Mouse (Mus musculus) adrenal gland, adult 8-10 months (tissue): ENCODE data around the gene Bmp7. TPM values are rescaled to one million over a fixed set of nuclear protein-coding genes. Genes with fewer than 3 reads are reported as not detected.
A peak's percentile ranks its signal among the peaks of the same experiment; 100 is the strongest.

ENCODE experiments used
- DNase-seq: peaks from one replicate; pipeline ENCODE4 v3.0.0; 2022
- total RNA-seq, 4 experiments: library from RNA; stranded (reverse); gene quantifications; 2 replicates each; pipeline ENCODE4 v1.2.4; 2022

The Bmp7 gene
- total RNA-seq, 4 experiments from 2014 or later: 39.9 to 107 (median 72.1) TPM

- DNase-seq: no peak
Observed at GRCm38 (mm10) chr2:172906146-172906545, 34.0 kb downstream of the Bmp7 start.

GRCm38 (mm10) chr2:172905057-172905456 lies 35.1 kb downstream of the Bmp7 start:
- DNase-seq: no peak

GRCm38 (mm10) chr2:172904614-172905013 lies 35.5 kb downstream of the Bmp7 start:
- peak; percentile 58 for DNase-seq

GRCm38 (mm10) chr2:172903523-172903922 lies 36.6 kb downstream of the Bmp7 start:
- DNase-seq: no peak

DNA sequence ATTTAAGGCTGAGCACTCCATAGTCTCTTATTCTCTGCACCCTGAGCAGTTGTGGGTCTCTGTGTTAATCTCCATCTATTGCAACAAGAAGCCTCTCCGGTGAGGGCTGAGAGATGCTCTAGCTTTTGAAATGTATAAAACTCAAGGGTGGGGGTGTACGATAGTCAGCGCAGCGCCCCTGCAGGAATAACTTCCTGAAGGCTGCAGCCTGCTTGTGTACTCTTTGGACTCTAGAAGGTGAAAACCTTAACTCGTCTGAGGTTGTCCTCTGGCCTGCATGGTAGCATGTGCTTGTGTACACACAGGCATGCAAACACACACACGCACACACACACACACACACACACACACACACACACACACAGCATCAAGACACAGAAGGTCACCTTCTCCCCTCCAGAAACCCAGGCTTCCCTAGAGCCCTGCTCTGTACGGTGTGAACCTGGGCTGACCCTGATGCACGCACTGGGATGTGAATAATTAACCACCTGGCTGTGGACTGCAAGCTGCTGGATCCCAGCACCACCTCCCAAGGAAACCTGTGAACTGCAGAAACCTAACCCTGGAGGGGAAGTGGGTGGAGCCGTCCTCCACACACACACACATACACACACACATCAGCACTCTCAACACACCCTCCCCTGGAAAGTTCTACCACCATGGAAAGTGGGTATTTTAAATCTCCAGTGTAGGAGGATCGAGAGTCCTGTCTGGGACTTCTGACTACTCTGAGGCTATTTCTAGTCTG lies 39.0 kb downstream of the Bmp7 start:
- no peak for DNase-seq

DNA sequence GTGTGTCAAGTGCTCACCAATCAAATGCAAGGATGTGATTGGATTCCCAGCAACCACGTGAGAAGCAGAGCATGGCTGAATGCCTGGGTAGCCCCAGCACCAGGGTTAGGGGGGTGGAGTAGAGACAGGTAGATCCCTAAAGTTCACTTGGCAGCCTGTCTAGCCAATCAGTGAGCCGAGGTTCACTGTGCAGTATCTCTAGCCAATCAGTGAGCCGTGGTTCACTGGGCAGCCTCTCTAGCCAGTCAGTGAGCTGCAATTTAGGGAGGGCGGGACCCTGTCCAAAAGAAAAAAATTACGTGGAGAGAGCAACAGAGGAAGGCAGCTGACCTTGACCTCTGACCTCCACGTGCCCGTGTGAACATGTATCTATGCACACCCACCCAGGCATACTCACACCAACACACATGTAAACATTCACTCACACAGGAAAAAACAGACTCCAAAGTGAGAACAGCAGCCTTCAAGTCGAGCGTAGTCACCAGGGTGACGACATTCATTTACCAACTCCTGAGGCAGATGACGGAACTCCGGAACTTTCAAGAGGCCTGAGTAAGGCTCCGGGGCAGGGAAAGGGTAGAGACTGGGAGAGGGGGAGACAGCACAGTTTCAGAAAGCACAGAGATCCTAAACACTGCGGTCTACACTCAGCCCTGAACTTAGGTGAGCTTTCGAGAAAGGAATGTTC lies 50.2 kb downstream of the Bmp7 start:
- no peak for DNase-seq

DNA sequence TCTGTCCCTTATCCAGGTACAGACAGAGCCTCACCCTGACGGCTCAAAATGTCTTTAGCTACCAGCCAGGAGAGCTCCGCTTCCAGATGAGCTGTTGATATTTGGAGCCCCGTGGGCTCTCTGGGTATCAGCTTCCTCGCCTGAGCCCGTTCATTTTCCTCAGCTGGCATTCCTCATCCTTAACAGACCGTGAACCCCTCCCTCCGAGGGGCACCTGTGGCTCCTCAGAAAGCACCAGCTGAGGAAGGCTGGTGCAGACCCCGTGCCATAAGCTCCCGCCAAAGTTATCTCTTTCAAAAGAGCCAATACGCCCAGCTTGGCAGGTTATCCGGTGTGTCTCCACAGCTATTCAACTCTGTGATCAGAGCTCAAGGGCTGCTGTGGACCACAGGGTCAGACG lies 50.9 kb downstream of the Bmp7 start:
- DNase-seq: no peak

- DNase-seq: no peak
Observed at GRCm38 (mm10) chr2:172888147-172888546, 52.0 kb downstream of the Bmp7 start.

DNA sequence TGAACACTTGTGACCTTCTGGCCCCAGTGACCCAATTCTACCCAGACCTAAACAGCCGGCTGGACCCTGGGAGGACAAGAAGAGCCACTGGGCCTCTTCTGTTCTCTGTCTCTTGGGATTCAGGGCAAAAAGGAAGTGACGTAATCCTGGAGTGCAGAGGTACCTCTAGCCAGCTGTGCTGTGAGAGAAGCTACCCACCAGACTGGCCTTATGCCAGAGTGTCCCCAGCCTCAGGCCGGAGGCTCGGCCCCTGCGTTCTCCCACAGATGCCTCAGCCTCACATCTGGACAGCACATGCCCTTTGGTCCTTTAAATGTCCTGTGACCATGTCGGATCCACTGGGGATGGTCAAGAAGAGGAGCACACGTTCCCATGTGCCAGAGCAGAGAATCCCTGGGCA lies 54.3 kb downstream of the Bmp7 start:
- no peak for DNase-seq

DNA sequence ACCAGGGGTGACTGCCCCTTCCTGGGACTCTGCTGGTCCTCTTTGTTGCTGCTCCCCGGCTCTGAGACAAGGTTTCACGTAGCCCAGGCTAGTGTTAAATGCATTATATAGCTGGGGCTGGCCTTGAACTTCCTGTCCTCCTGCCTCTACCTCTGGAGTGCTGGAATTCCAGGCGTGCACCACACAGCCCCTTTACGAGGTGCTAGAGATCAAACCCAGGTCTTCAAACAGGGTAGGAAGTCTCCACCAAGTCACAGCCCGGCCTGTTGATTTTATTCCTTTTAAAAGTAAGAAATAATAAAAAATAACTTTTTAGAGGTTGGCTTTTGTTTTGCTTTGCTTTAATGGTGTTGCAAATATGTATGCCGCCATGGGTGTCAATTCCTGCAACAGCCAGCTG lies 55.5 kb downstream of the Bmp7 start:
- no peak for DNase-seq

- DNase-seq: peak; percentile 48
Observed at GRCm38 (mm10) chr2:172875201-172875600, 64.9 kb downstream of the Bmp7 start.

- no peak for DNase-seq
Observed at GRCm38 (mm10) chr2:172866356-172866755, 73.8 kb downstream of the Bmp7 start.

- DNase-seq: no peak
Observed at GRCm38 (mm10) chr2:172865165-172865564, 75.0 kb downstream of the Bmp7 start.

DNA sequence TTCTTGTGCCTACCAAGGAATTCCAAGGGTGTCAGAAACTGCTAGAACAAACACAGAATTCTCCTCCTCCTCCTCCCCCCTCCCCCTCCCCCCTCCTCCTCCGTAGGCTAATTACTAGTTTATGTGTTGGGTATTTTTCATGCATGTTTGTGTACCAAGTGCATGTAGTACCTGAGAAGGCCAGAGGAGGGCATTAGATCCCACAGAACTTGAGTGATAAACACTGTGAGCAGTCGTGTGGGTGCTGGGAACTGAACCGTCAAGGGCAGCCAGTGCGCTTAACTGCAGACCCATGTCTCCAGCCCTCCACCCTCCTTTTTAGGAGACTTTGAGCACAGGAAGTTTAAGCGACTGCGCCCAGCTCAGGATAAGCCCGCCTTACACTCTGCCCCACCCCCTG lies 75.6 kb downstream of the Bmp7 start:
- DNase-seq: no peak

DNA sequence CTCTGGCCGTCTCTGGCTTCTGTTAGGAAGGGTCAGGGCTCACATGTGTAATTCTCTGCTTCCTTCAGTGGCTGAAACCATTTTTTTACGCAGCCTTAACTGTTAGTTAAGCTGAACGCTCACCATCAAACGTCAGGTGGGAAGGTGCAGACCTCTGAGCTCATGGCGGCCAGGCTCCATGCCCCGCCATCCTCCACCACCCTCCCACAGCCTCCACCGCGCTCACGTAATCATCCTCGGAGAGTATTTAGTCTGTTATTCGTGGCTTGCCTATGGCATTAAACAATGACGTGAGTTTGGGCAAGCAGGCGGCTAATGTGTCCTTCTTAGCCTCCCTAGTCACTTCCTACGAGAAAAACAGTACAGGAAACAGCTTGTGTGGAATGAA lies 76.7 kb downstream of the Bmp7 start:
- no peak for DNase-seq

DNA sequence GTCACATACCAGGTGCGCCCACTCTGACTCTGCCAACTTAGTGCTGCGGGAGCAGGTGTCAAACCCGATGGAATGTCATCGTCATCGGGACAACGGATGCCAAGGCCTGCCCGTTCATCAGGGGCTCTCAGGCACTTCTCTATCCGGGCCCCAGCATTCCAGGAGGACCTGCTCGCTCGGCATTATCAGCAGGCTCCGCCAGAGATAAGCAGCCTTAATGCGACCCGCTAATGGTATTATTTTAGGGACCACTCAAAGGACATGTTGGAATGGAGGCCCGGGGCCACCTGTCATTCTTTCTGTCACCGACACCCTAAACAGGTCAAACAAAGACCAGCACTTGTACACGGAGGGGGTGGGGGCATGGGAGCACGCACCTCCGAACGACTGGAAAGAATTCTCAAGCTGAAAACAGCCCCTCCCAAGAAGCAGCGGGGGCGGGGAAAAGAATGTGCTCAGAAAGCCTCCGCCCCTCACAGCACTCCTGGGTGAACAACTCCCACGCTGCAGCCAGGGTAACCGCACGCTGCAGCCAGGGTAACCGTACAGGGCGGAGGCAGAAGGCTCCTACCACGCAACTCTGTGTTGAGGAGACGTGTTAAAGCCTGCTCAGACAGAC lies 77.2 kb downstream of the Bmp7 start:
- DNase-seq: no peak

DNA sequence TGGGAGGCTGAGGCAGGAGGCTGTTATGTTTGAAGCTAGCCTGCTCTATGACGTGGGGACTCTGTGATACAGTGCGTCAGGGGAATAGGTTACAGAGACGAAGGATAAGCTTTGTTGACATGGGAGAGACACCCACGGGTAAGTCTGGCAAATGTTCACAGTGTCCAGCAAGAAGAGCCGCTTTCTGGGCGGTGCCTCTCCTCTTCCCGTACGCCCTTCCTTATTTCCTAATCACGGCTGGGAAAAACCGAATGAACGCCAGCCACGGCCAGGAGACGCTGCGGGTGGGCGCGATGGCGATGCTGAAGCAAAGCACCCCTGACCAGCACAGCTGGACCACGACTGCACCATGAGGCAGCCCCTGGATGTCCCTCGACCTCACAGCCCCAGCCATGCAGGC lies 77.7 kb downstream of the Bmp7 start:
- no peak for DNase-seq

DNA sequence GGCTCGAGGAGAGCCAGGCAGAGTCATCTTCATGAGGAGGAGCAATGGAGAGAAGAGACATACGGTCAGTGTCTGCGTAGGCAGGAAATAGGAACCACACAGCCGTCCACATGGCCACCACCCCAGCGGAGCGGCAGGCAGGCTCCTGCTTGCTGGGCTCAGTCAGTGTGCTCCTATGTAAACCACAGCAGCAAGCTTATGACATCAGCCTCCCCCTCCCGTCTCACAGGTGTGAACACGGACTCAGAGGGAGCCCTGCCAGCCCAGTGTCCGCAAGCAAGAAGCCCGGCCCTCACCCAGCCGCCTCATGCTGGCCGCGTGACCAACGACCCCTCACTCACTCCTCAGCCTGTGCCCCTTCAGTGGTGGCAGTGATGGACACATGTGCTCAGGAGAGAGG lies 78.5 kb downstream of the Bmp7 start:
- no peak for DNase-seq

GRCm38 (mm10) chr2:172860593-172860992 lies 79.5 kb downstream of the Bmp7 start:
- no peak for DNase-seq

GRCm38 (mm10) chr2:172860104-172860503 lies 80.0 kb downstream of the Bmp7 start:
- peak; percentile 83 for DNase-seq

DNA sequence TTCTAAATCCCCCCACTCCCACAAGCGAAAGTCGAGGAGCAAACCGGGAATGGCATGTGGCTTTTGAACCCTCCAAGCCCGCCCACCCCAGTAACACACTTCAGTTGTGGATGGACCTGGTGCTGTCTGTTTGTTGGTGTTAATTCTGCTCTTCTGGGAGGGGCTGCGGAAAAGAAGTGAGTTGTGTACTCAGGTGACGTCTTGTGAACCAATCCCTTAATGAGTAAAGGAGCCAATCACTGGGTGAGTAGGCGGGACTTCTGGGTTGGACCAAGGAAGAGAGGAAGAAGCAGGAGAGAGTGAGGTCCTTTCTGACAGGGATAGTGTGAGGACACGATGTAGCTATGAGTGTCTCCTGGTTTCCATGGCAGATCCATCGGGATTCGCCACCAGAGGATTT lies 83.1 kb downstream of the Bmp7 start:
- DNase-seq: no peak

- no peak for DNase-seq
Observed at GRCm38 (mm10) chr2:172856549-172856948, 83.6 kb downstream of the Bmp7 start.

DNA sequence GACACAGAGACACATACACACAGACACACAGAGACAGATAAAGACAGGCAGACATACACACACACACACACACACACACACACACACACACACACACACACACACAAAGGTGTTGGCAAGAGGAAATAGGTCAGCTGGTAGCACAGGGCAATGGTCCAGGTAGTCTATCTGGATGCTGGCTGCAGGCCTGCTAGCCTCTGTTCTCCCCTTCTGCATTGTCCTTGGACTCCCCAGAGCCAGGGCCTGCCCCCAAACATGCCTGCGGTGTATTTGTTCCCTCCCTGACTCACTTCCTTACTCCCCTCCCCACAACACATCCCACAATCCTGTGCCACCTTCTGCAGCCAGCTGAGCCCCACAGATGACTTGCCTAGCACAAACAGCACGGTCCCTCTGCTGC lies 86.0 kb downstream of the Bmp7 start:
- DNase-seq: no peak

DNA sequence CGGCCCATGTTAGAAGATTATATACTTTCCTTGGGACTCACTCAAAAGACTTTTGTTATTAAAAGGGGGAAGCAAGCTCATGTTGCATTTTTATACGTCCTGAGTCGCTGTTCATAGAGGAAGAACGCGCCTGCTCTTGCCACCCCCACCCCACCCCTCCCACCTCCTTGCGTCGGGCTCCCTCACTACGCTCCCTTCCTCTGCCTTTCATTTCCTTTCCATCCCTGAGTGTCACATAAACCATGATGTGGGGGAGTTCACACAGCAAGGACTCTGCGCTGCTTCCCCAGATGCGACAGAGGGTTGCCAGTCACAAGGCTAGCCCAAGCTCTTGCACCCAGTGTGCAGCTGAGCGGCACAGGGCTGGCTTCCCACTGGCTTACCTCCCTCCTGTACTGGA lies 88.3 kb downstream of the Bmp7 start:
- DNase-seq: no peak
